Mouse (Mus musculus): ENCODE results near the gene Rap1b.

- TF ChIP-seq CHD2 (IDR thresholded peaks at IDR 0.05; ENCODE audit: low read depth, low read length) (no peak), ZNF384 (IDR thresholded peaks at IDR 0.05; ENCODE audit: low read depth, low read length) (no peak), ZC3H11A (IDR thresholded peaks at IDR 0.05; ENCODE audit: borderline replicate concordance, low read depth, low read length) (no peak), HCFC1 (IDR thresholded peaks at IDR 0.05; ENCODE audit: borderline replicate concordance, insufficient read depth, low read length) (no peak)
Measured at GRCm38 (mm10) chr10:117799806-117800205, 46.0 kb downstream of the Rap1b start.
